Mouse (Mus musculus) CH12.LX (cell line): ENCODE data around the gene 5730522E02Rik.

Experiments used
- BHLHE40 ChIP-seq: IDR thresholded peaks from 2 replicates; pipeline ENCODE4 v1.6.1; 2011; ENCODE audit warnings: mild to moderate bottlenecking, low read depth, low read length, improper control_type of control experiment
- IRF4 ChIP-seq: IDR thresholded peaks from 2 replicates; pipeline ENCODE4 v1.6.1; 2014; ENCODE audit warnings: low read depth, mild to moderate bottlenecking, inconsistent platforms, low read length, improper control_type of control experiment
- ZKSCAN1 ChIP-seq: IDR thresholded peaks from 2 replicates; pipeline ENCODE4 v1.6.1; 2012; ENCODE audit warnings: low read depth, inconsistent platforms, low read length, improper control_type of control experiment, borderline replicate concordance

- no peak for TF ChIP-seq ZKSCAN1
- TF ChIP-seq IRF4, result no peak
- TF ChIP-seq BHLHE40, result no peak
Observed at GRCm38 (mm10) chr11:25902321-25902720, 308.2 kb downstream of the 5730522E02Rik start.
